Mouse (Mus musculus) cerebellum, adult 18-20 months (tissue): ENCODE measurements around the gene Cda.

ENCODE experiments used
- DNase-seq, 2 experiments: peaks; one replicate each; pipeline ENCODE4 v3.0.0; 2021

Cda gene

DNA sequence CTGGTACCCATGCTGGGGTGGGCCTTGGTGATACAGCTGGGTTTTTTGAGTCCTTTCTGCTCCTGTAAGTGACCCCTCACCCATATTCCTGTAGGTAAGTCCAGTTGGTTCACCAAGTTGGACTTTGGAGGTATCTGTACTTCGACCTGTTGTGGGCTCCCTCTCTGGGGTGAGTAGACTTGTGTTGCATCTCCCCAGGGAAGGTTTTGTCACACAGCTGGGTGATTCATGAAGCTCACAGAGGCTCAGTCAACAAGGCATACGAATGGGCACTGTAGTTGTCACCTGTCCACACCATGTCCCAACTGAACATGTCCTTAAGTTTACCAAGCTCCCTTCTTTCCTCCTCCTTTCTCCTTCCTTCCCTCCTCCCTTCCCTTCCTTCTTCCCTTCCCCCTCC, 1.2 kb downstream of the Cda start:
- DNase-seq = no peak

DNA sequence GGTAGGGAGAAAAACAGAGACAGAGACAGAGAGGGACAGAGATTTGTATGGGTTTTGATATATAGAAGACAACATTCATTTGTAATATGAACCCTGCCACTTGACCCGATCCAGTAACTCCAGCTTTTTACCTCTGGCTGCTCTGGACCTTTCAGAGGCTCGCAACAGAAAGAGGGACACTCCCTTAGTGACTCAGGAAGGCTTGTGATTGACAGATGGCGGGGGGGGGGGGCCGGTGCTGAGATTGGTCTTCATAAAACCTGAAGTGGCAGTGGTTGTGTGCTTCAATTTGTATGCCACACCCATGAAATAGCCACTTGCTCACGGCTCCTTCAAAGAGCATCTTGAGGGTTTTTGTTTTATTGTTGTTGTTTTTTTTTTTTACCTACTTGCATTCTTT, 4.3 kb downstream of the Cda start:
- DNase-seq = no peak

DNA sequence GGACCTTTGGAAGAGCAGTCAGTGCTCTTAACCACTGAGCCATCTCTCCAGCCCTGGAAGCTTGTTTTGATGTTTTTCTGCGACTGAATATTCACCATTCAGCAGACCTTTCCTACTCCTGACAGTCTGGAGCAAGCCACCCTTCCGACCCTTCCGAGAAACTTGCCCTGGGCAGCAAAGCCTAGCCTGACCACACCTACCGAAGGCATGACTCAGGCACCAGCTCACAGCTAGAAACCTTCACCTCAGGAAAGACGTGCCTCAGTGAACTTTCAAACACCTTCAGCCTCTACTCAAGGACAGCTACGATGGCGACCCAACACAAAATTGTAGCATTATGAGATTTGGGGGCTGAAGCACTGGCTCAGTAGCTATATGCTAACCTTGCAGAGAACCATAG, 4.9 kb downstream of the Cda start:
- no peak for DNase-seq

DNA sequence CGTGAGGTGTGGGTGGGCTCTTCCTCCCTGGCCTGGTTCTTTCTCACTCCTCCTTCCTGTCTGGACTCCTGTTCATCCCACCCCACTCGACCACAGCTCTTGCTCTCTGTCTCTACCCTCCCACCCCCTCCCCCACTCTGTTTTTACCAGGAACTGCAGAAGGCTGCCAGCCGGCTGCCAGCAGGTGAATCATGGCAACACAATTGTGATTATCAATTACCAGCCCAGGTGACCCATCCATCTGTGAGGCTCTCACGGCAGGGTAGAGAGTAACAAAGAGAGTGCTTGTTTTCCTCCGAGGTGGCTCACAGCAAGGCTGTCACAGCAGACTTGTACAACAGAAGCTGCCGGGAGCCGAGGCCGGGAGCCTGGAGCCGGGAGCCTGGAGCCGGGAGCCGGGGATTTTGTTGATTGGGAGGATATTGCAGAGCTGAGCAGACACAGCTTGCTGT, 6.4 kb downstream of the Cda start:
- DNase-seq = peak; percentile 58 to 63

DNA sequence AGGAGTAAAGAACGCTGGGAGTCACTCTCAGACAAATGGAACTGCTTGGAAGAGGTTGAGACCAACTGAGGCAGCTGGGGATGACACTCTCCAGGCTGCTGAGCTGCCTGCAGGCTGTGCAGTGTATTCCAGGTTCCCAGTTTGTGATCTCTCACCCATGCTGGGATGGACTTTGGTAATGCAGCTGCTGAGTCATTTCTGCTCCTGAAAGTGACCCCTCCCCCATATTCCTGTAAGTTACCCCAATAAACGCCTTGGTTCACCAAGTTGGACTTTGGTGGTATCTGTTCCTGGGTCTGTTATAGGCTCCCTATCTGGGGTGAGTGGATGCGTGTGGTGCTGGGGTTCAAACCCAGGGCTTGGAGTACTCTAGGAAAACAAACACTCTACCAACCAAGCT, 9.6 kb downstream of the Cda start:
- no peak for DNase-seq

DNA sequence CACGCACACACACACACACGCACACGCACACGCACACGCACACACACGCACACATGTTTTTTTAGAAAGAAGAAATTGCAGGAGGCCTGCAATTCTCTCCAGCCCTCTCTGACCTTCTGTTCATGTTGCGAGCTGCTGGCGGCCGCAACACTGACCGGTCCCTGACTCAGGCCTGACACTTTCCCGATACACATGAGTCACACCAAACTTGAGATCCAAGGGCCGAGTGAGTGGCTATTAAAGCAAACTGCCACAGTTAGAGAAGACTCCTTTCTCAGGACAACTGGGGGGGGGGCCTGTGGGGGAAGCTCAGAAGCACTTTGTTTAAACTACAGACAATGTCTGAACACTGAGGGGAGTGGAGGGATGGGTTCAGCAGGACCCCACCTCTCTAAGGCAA, 11.2 kb downstream of the Cda start:
- no peak for DNase-seq

DNA sequence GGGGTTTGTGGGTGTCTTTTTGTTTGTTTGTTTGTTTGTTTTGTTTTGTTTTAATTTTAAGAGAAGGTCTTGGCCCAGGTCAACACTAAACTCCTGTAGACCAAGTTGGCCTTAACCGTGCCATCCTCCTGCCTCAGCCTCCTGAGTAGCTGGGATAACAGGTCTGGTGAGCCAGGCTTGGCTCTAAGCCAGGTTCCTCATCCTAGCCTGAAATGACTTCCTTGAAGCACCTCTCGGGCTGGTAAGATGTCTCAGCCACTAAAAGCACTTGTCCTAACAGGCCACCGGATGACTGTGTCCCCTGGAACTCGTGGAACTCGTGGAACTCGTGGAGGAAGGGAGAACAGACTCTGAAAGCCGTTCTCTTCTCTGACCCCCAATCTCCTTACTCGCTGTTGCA, 11.7 kb downstream of the Cda start:
- DNase-seq = no peak

DNA sequence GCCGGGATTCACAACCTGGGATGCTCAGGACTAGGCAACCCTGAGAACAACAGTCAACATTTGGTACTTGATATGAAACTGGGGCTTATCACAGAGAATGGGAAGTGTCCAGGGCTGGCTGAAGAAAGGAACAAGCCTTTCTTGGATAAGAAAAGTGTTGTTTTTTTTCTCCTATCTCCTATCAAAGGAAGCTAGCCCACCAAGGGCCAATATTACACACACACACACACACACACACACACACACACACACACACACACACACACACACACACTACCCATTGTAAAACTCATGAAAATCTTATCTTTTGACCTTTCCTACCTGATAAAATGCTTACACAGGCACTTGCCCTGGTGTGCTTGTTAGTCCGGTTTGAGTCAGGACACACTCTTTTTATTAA, 12.3 kb downstream of the Cda start:
- DNase-seq = no peak

DNA sequence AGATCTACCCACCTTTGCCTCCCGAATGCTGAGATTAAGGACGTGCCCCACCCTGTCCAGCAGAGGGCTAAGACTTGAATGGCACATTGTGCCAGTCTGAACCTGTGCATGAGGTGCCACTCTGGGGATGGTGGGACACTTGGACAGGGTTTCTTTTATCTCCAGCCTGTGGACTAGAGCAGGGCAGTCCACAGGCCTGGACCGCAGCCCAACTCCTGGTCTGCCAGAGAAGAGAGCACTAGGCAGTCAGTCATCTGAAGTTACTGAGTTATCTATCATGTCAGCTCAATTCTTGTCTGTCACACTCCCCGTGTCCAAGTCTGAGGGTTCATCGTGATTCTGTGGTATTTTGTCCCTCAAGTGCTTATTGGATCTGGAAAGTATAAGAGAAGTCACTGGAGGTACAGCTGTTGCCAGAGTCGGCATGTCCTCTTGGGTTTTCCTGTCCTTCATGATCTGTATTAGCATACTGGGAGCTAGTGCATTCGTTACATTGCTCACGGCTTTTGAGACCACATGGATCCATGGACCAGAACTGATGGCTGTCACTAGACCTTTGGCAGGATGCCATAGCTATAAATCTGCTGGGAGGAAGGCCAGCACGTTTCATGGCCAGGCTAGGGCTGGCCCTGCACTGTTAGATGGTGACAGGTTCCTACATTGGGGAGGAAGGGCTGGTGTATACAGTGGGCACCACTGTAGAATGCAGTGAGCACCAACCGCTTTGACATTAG, 14.2 kb downstream of the Cda start:
- DNase-seq = no peak

DNA sequence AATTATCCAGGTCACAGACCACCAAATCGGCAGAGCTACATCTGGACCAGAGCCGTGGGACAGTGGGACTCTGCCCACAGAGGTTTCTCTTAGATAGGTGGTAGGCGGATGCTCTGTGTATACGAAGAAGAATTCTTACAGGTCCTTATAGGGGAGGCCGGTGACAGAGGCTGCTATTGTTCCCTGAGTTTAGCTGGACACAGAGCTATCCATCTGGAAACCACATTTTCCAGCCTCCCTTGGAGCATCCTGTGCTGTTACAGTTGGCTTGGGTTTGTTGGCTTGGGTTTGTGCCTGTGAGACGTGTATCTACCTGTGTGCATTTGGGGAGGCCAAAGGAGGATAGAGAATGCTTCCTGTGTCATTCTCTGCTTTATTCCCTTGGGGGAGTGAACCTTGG, 15.1 kb downstream of the Cda start:
- no peak for DNase-seq

DNA sequence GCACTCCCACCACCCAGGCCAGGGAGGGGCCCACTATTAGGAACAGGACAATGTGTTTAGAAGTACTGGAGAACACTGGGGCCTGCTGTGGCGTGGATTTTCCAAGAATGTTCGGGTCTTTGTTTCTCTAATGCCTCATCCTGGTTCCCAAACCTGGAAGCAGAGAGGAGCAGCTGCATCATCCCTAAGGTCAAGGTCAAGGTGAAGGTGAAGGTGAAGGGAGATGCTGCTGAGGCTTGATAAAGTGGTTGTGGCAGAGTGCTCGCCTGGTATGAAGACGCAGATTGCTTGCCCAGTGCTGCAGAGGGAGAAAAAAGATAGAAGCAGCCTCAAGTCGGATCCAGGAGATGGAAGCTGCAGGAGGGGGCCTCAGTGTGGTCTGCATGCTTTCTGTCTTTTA, 16.0 kb downstream of the Cda start:
- no peak for DNase-seq

DNA sequence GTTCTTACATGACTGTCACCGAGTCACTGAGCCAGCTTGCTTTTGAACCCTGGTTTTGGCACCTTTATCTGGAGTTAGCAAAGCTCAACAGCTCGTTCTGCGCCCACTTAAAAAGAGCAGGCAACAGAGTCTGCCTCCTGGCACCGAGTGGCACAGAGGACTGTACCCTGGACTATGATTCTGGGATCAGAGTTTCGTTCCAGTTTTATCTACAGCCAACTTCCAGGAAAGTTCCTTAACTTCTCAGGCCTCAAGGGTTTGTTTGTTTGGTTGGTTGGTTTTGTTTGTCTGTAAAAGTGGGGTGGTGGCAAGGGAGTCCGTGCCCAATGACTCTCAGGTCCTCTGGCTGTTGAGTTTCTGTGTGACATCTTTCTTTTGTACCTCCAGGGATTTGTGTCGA, 19.1 kb downstream of the Cda start:
- DNase-seq = no peak

DNA sequence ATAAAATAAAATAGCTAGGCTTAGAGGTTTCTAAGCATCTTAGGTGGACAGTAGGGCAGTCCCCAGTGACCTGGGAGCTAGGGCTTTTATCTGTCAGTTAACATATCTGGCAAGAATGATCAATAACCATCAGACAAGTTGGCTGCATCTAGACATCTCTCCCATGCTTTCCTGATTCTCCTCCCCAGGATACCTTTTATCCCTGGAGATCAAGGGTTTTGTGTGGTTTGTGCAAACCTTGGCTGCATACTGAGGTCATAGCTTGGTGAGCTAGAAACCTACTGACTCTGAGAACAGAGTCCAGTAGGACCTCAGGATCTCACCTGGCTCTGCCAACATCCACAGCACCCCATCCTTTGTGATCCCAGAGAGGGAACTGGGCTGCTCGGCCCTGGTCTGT, 20.5 kb downstream of the Cda start:
- DNase-seq = no peak

DNA sequence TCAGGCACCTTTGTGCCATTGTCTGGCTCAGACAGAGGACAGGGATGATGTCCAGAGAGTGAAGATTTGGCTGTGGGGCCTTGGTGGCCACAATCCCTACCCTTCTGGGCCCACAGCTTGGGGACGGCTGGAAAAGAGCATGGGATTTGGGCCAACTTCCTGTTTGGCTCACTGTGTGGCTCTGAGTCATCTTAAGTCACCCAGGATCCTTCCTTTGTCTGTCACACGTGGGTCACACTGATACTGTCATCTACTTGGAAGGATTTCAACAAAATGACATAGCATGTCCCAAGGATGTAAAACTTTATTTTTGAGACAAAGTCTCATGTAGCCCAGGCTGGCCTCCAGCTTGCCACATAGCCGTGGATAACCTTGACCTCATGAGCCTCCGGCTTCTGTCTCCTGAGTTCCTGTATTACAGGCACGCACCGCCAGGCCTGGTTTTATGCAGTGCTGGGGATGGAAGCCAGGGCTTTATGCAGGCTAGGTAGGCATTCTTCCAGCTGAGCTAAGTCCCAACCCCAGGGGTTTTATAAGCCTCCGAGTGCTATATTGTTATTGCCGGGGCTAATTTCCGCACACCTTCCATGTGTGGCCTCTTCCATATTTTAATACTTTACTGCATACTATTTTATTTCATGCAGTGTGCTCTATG, 22.8 kb downstream of the Cda start:
- peak in 1 of 2 experiments; percentile 43 for DNase-seq

DNA sequence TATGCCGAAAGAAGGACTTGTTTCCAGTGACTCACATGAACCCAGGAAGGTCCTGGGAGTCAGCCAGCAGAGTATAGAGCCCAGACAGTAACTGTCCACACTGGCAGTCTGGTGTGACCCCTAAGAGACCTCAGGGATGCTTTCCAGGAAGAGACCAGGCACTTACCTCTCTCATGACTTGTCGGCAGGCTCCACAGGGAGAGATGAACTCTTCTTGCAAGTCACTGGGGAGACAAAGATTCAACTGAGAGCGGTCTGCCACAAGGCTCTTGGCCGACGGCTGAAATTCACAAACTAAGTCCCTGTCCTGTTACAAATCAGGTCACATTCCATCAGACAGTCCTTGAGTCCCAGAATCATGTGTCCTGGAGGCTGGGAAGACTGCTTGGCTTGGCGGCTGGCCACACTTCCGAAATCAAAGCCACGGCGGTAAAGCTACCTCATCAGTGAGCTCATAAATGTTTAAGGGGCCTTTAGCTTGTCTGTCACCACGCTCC, 24.4 kb downstream of the Cda start:
- DNase-seq = peak; percentile 64 to 66

DNA sequence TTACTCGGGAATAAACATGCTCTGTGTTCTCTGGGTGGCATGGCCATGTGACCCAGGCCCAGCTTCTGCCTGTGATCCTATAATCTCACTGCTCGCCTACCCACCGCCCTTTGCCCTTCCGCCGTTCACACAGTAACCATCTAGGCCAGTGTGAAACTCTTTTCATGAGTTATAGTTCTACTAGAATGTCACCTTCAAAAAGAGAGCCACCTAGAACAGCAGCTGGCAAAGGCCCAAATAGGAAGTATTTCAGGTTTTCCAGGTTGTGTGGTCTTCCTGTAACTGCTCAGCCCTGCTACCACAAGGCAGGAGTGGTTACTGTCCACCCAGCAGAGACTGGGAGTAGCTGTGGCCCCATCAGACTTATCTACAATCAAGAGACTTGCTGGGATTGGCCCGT, 25.0 kb downstream of the Cda start:
- DNase-seq = no peak

DNA sequence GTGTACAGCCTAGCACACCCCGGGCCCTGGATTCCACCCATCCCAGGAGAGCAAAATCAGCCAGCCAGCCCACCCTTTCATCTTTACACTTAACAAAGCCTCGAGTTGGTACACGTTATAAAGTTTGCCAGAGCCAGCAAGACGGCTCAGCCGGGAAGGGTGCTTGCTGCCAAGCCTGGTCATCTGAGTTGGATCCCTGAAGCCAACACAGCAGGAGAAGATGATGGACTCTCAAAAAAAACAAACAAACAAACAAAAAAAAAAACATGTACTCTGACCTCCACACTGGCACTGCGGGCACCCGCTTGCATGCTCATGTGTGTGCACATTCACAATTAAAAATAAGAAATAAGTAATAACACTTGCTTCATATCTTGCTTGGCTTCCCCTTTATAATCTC, 25.7 kb downstream of the Cda start:
- no peak for DNase-seq

DNA sequence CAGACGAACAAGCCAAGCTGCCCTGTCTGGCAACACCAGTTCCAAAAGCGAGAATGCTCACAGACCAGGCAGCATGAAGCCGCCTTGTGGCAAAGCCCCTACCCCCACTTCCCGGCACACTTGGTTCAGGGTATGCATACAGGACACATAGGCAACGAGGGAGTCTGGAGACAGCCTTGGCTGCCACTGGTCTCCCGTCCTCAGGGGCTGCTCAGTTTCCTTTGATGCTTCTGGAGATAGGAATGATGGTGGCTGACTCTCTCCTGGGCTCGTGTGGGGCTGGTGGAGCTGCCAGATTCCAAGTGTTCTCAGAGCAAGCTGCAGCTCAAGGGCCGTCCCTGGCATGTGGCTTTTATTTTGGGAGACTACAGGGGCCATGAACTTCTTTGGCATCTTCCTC, 26.4 kb downstream of the Cda start:
- DNase-seq = peak in 1 of 2 experiments; percentile 30

DNA sequence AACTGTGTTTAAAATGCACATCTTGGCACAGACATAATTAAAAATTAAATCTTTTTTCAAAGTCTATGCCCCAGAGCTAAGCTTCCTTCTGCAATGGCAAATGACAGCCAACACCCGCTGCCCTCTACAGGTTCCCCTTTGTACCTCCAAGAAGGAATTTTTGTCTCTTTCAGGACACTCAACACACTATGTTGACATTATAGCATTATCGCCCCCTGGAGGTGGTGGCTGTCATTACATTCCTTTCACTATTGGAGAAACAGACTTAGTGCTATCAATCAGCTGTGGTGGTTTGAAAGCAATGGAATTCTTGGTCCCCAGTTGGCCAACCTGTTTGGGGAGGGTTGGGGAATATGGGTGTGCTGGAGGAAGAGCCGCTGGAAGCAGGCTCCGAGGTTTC, 27.8 kb downstream of the Cda start:
- DNase-seq = peak; percentile 62 to 67

DNA sequence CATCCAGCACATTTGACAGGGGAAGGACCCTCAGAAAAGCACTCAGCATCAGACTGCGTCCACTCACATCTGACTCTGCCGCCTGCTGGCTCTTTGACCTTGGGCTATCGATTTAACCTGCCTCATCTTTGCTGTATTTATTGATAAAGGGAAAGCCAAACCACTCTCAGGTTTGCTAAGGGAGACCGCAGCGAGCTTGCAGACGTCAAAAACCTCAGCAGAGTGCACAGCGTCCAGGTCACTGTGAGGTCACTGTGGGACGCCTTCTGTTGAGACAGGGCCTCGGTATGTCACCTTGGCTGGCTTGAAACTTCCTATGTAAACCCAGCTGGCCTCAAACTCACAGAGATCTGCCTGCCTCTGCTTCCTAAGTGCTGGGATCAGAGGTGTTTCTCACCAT, 30.5 kb downstream of the Cda start:
- no peak for DNase-seq

DNA sequence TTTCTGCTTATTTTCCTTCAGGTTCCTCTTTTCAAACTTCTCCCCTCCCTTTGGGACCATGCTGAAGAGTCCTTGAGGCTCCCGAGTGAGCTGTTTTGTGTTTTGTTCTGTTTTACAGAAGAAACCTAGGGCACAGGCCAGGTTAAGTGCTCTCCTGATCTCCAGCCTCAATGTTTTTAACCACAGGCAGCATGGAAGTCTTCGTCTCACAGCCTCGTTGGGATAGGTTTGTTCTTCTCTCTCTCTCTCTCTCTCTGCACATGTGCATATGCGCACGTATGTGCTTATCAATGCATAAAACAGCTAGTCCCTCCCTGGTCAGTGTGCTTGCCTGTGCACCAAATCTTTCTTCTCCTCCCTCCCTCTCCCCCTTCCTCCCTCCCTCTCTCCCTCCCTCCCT, 30.9 kb downstream of the Cda start:
- DNase-seq = no peak

DNA sequence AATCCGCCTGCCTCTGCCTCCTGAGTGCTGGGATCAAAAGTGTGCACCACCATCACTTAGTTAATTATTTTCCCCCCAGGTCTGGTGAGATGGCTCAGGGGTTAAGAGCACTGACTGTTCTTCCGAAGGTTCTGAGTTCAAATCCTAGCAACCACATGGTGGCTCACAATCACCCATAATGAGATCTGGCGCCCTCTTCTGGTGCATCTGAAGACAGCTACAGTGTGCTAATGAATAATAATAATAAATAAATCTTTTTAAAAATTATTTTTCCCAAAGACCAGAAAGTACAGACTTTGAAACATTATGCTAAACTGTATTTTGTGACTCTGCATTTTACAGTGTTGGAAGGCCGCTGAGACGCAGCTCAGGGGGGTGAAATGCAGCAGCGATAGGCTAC, 32.1 kb downstream of the Cda start:
- no peak for DNase-seq

DNA sequence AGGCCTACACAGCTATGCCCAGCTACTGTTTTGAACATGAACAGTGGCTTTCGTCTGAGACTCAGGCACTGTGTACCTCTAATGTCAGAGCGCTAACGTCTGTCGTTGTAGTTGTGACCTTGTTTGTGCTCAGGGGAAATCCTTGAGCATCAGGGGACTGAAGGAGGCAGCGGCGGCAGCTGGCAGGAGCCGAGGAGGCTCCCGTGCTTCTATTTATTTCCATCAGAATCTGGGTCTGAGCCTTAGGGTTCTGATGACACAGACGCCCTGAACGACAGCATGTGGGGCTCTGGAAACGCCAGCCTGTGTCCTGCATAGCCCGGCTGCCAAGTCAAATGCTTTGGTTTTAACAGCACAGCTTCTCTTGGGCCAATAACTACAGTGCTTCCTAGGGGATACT, 32.8 kb downstream of the Cda start:
- no peak for DNase-seq

DNA sequence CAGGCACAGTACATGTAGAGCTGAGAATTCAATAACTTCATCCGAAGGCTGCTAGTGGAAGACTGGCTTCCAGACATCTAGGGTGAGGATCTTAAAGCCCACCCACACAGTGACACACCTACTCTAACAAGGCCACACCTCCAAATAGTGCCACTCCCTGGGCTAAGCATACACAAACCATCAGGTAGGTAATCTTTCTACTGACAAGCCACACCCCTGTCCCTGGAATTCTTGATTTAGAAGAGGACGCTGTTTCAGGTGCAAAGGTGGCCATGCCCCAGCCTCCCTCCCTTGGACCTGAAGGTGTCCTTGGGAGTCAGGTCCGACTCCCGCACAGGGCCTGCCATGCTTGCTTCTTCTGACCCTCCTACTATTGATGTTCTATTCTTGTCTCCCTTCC, 34.7 kb downstream of the Cda start:
- DNase-seq = no peak

DNA sequence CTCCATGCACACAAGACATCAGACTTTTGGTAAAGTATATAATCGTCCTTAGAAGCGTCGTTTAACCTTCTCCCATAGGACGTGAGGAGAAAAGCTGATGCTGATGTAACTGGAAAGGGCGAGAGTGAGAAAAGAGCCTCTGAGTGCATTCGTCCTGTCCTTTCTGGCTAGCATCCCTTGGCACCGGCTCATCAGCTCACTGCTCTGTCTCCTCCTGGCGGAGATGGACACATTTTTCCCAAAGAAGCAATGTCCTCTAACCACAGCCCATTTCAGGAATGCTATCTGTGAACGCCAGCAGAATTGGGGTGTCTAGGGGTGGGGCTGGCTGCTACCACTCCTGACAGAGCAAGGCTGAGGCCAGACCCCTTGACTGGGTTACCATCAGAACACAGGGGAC, 36.1 kb downstream of the Cda start:
- peak; percentile 50 to 60 for DNase-seq
